Mouse (Mus musculus) myocyte (in vitro differentiated cells): ENCODE results near the gene Tuba1c. TPM values are rescaled to one million over a fixed set of nuclear protein-coding genes. Genes with fewer than 3 reads are reported as not detected.

Experiments
- H3K27me3 ChIP-seq: one replicate; pipeline ENCODE4 v1.6.1; 2011; ENCODE audit not compliant: control insufficient read depth, insufficient read depth, insufficient read length
- H3K36me3 ChIP-seq: one replicate; pipeline ENCODE4 v1.6.1; 2011; ENCODE audit not compliant: control insufficient read depth, insufficient read depth
- H3K4me2 ChIP-seq: one replicate; pipeline ENCODE4 v1.6.1; 2011; ENCODE audit warnings: low read depth, control low read depth
- H3K4me3 ChIP-seq: one replicate; pipeline ENCODE4 v1.5.1; 2011; ENCODE audit warnings: mild to moderate bottlenecking, control low read depth, moderate library complexity
- H3K79me2 ChIP-seq: one replicate; pipeline ENCODE4 v1.6.1; 2011; ENCODE audit not compliant: control insufficient read depth, insufficient read depth
- H3ac ChIP-seq: one replicate; pipeline ENCODE4 v1.6.1; 2011; ENCODE audit not compliant: control insufficient read depth, insufficient read length
- CEBPB ChIP-seq: IDR thresholded peaks from 2 replicates; pipeline ENCODE4 v1.6.1; 2011; ENCODE audit warnings: mild to moderate bottlenecking, moderate library complexity; ENCODE audit not compliant: poor library complexity, insufficient read depth, severe bottlenecking
- E2F4 ChIP-seq: IDR thresholded peaks from one replicate; pipeline ENCODE4 v1.6.1; 2011; ENCODE audit warnings: mild to moderate bottlenecking, control low read depth, moderate library complexity; ENCODE audit not compliant: insufficient read depth
- MAX ChIP-seq: IDR thresholded peaks from one replicate; pipeline ENCODE4 v1.6.1; 2011; ENCODE audit warnings: low read depth, mild to moderate bottlenecking, control low read depth
- MYOD1 ChIP-seq, 3 experiments: IDR thresholded peaks; one replicate each; pipeline ENCODE4 v1.6.1; 2011; ENCODE audit warnings: control low read depth in 2 of 3, low read depth in 2 of 3, mild to moderate bottlenecking in 2 of 3, moderate library complexity in 1 of 3; ENCODE audit not compliant: insufficient read length in 2 of 3, control insufficient read depth in 1 of 3
- MYOG ChIP-seq, 3 experiments: IDR thresholded peaks; one replicate each; pipeline ENCODE4 v1.6.1; 2011; ENCODE audit warnings: control low read depth in 2 of 3, low read depth in 2 of 3, mild to moderate bottlenecking in 2 of 3; ENCODE audit not compliant: insufficient read length in 2 of 3, control insufficient read depth in 1 of 3, insufficient read depth in 1 of 3
- POLR2A ChIP-seq: IDR thresholded peaks from one replicate; pipeline ENCODE4 v1.6.1; 2011; ENCODE audit warnings: low read depth, mild to moderate bottlenecking, control low read depth, moderate library complexity; ENCODE audit not compliant: insufficient read length
- POLR2AphosphoS2 ChIP-seq: IDR thresholded peaks from one replicate; pipeline ENCODE4 v1.6.1; 2011; ENCODE audit warnings: low read depth, control low read depth; ENCODE audit not compliant: insufficient read length
- REST ChIP-seq: IDR thresholded peaks from one replicate; pipeline ENCODE4 v1.6.1; 2011; ENCODE audit warnings: mild to moderate bottlenecking, control low read depth, moderate library complexity; ENCODE audit not compliant: insufficient read depth, insufficient read length
- SRF ChIP-seq: IDR thresholded peaks from one replicate; pipeline ENCODE4 v1.6.1; 2011; ENCODE audit warnings: low read depth; ENCODE audit not compliant: control insufficient read depth, insufficient read length
- TCF12 ChIP-seq: IDR thresholded peaks from one replicate; pipeline ENCODE4 v1.6.1; 2011; ENCODE audit warnings: mild to moderate bottlenecking, control low read depth; ENCODE audit not compliant: poor library complexity, insufficient read depth, severe bottlenecking
- TCF3 ChIP-seq: IDR thresholded peaks from one replicate; pipeline ENCODE4 v1.6.1; 2011; ENCODE audit warnings: low read depth, control low read depth; ENCODE audit not compliant: insufficient read length
- USF1 ChIP-seq: IDR thresholded peaks from one replicate; pipeline ENCODE4 v1.6.1; 2011; ENCODE audit warnings: low read depth, mild to moderate bottlenecking, control low read depth, moderate library complexity
- polyA plus RNA-seq: library from polyadenylated mRNA; unstranded; fragments of >200 nt; fragmentation: generic; extraction: Trizol; gene quantifications from one replicate; pipeline ENCODE4 v1.2.1, GENCODE M21; 2012; ENCODE audit warnings: missing spikeins

Tuba1c gene
- polyA plus RNA-seq, 1 experiment: 462 TPM

DNA sequence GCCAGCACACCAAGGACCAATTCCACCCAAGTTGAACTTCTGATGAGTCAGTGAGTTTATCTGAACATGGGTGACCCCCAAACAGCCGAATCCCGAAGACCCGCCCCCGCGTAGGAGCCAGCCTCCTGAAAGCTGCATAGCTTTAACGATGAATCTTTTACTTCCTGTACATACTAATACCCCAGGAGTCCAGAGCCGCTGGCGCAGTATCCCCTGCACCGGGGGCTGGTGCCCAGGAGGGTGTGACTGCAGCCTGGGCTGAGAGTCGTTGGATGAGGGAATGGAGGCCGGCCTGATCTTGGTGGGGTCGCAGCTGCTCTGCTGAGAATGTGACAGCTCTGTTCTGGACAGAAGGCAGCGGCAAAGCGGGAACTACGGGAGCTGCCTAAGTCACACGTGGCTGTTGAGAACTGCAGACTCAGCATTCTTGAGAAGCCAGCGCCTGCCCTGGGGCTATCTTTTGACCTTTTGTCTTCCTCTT is 28.2 kb upstream of the Tuba1c start:
- Histone ChIP-seq H3K36me3 (no peaks in the 10 kb centered on the region), H3K27me3 (no peaks in the 10 kb centered on the region), H3K4me2 (no peak overlapping the region), H3K4me3 (no peak overlapping the region), H3K79me2 (no peaks in the 10 kb centered on the region), H3ac (no peak overlapping the region)
- TF ChIP-seq MYOD1 (IDR thresholded peaks at IDR 0.05; ENCODE audit: control insufficient read depth in 1 of 3, insufficient read length in 2 of 3, low read depth in 2 of 3) (no peak), TCF12 (no peak), CEBPB (no peak), POLR2AphosphoS2 (no peak), POLR2A (no peak), MAX (no peak), USF1 (no peak), TCF3 (no peak), REST (no peak), MYOG (IDR thresholded peaks at IDR 0.05; ENCODE audit: control insufficient read depth in 1 of 3, insufficient read depth in 1 of 3, insufficient read length in 2 of 3, low read depth in 2 of 3) (no peak), E2F4 (no peak), SRF (no peak)

DNA sequence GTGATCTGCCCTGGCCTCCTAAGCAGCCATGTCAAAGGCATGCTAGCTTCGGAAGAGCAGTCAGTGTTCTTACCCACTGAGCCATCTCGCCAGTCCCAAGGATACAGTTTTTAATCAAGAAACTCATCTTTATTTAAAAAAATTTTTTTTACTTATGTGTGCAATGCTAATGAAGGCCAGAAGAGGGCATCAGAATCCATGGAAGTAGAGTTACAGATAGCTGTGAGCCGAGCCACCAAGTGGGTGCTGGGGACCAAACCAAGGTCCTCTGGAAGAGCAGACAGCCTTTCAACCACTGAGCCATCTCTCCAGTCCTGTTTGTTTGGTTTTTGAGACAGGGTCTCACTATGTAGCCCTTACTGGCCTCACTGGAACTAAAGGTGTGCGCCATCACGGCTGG is 26.1 kb upstream of the Tuba1c start:
- TF ChIP-seq POLR2AphosphoS2 (no peak), SRF (no peak), USF1 (no peak), MYOD1 (IDR thresholded peaks at IDR 0.05; ENCODE audit: control insufficient read depth in 1 of 3, insufficient read length in 2 of 3, low read depth in 2 of 3) (no peak), CEBPB (no peak), TCF12 (no peak), MAX (no peak)
- H3ac ChIP-seq: no peak overlapping the region
- H3K36me3 ChIP-seq: no peaks in the 10 kb centered on the region
- H3K79me2 ChIP-seq: no peaks in the 10 kb centered on the region
- no peaks in the 10 kb centered on the region for H3K27me3 ChIP-seq
- H3K4me2 ChIP-seq: no peak overlapping the region
- no peak overlapping the region for H3K4me3 ChIP-seq

DNA sequence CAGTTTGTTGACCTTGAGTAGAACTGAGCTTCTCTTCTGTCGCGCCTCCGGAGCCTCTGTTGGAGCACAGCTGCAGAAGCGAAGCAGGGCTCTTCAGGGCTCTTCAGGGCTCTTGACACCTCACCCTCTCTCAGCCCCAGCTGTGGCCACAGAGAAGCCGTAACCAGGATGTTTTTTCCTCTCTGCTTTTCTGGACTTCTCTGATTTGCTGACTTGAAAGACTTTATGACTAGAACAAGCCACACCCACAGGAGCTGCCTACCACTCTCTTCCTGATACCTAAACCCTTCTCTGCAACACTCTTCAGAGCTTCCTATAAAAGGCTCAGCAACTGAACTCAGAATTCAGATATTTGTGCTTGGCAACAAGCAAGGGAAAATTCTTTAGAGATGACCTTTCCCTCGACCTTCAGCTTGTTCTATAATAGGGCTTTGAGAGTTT is 20.9 kb upstream of the Tuba1c start:
- no peak overlapping the region for H3K4me3 ChIP-seq
- no peak overlapping the region for H3ac ChIP-seq
- no peaks in the 10 kb centered on the region for H3K36me3 ChIP-seq
- H3K79me2 ChIP-seq: no peaks in the 10 kb centered on the region
- no peak overlapping the region for H3K4me2 ChIP-seq
- TF ChIP-seq MYOD1 (IDR thresholded peaks at IDR 0.05; ENCODE audit: control insufficient read depth in 1 of 3, insufficient read length in 2 of 3, low read depth in 2 of 3): no peak
- H3K27me3 ChIP-seq: no peaks in the 10 kb centered on the region

DNA sequence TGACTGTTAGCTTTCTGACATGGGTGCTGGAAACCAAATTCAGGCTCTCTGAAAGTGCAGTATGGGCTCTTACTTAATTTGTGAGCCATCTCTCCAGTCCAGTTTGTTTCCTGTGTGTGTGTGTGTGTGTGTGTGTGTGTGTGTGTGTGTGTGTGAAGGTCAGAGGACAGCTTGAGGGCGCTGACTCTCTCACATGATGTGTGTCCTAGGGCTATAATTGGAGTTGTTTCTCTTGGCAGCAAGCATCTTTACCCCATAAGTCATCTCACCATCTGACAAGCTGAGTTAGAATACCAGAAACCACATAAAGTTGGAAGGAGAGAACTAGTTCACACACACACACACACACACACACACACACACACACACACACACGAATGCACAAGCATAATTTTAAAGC is 18.8 kb upstream of the Tuba1c start:
- no peak overlapping the region for H3K4me2 ChIP-seq
- TF ChIP-seq MYOD1 (IDR thresholded peaks at IDR 0.05; ENCODE audit: control insufficient read depth in 1 of 3, insufficient read length in 2 of 3, low read depth in 2 of 3) (no peak), POLR2AphosphoS2 (no peak), MYOG (IDR thresholded peaks at IDR 0.05; ENCODE audit: control insufficient read depth in 1 of 3, insufficient read depth in 1 of 3, insufficient read length in 2 of 3, low read depth in 2 of 3) (no peak)
- H3K79me2 ChIP-seq: no peaks in the 10 kb centered on the region
- H3ac ChIP-seq: no peak overlapping the region
- no peaks in the 10 kb centered on the region for H3K36me3 ChIP-seq
- H3K27me3 ChIP-seq: no peaks in the 10 kb centered on the region
- H3K4me3 ChIP-seq: no peak overlapping the region

DNA sequence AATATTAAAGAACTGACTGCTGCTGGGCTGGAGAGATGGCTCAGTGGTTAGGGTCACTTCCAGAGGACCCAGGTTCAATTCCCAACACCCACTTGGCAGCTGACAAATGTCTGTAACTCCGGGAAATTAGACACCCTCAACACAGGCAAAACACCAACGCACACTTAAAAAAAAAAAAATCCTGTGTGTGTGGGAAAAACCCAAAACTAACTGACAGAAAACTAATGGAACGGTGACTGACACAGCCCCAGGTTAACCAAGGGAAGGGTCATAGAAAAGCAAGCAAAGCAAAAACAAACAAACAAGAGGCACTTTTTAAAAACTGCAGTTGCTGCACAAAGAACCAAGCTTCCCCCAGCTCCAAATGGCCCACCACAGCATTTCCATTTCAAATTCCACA is 17.7 kb upstream of the Tuba1c start:
- H3K27me3 ChIP-seq: no peaks in the 10 kb centered on the region
- TF ChIP-seq TCF3 (no peak), USF1 (no peak)
- H3K4me2 ChIP-seq: no peak overlapping the region
- no peaks in the 10 kb centered on the region for H3K36me3 ChIP-seq
- H3ac ChIP-seq: no peak overlapping the region
- no peaks in the 10 kb centered on the region for H3K79me2 ChIP-seq
- no peak overlapping the region for H3K4me3 ChIP-seq

DNA sequence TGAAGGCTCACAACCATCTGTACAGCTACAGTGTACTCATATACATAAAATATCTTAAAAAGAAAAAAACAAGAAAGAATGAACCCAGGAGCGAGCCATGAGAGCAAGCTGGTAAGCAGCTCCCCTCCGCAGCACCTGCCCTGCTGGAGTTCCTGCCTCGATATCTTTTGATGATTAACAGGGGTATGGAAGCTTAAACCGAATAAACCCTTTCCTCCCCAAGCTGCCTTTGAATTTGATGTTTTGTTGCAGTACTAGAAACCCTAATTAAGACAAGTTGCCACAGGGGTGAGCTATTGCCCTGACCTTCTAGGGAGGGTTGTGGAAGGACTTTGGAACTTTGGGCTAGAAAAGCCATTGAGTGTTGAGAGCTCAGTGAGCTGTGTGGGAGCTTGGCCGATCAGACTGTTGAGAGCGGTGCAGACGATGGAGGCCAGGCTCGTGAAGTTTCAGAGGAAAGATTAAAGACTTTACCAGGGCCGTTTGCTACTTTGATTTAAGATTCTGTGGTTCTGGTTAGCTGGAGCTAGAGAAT is 15.1 kb upstream of the Tuba1c start:
- no peaks in the 10 kb centered on the region for H3K27me3 ChIP-seq
- H3K36me3 ChIP-seq: no peaks in the 10 kb centered on the region
- H3K79me2 ChIP-seq: no peaks in the 10 kb centered on the region
- TF ChIP-seq MAX: no peak
- TF ChIP-seq TCF12: no peak
- no peak for TF ChIP-seq USF1
- no peak for TF ChIP-seq CEBPB
- TF ChIP-seq POLR2A: no peak
- no peak for TF ChIP-seq POLR2AphosphoS2
- TF ChIP-seq TCF3: no peak
- no peak for TF ChIP-seq E2F4
- no peak for TF ChIP-seq MYOG (IDR thresholded peaks at IDR 0.05; ENCODE audit: control insufficient read depth in 1 of 3, insufficient read depth in 1 of 3, insufficient read length in 2 of 3, low read depth in 2 of 3)
- no peak for TF ChIP-seq MYOD1 (IDR thresholded peaks at IDR 0.05; ENCODE audit: control insufficient read depth in 1 of 3, insufficient read length in 2 of 3, low read depth in 2 of 3)
- TF ChIP-seq REST: no peak
- no peak for TF ChIP-seq SRF
- no peak overlapping the region for H3K4me3 ChIP-seq
- H3ac ChIP-seq: no peak overlapping the region
- H3K4me2 ChIP-seq: no peak overlapping the region
